Mouse (Mus musculus) testis, postnatal 10 days (tissue): ENCODE data around the gene Gm47283.
A peak's percentile ranks its signal among the peaks of the same experiment; 100 is the strongest.
"Not testable (repeated sequence)": the region's sequence is repeated elsewhere in the genome, so short reads cannot be mapped to it uniquely, and the experiment has no call there.

Source experiments
- DNase-seq: peaks from one replicate; pipeline ENCODE4 v3.0.0; 2021; ENCODE audit warnings: low spot score

Gm47283 gene

GRCm38 (mm10) chrY:90784438-90784837 lies at the start of gene Gm47283:
Gm47283 (plus strand) TSS chrY:90784738.
- DNase-seq = not testable (repeated sequence)

GRCm38 (mm10) chrY:90735181-90735895 lies 49.2 kb upstream of the Gm47283 start:
- DNase-seq = not testable (repeated sequence)

- not testable (repeated sequence) for DNase-seq
These were observed 48.1 kb upstream of the Gm47283 start for GRCm38 (mm10) chrY:90736217-90737000.

- no peak for DNase-seq
These were observed 46.7 kb upstream of the Gm47283 start for GRCm38 (mm10) chrY:90737606-90738430.

GRCm38 (mm10) chrY:90738431-90738680 lies 46.2 kb upstream of the Gm47283 start:
- no peak for DNase-seq

- peak; percentile 69 for DNase-seq
These were observed 45.6 kb upstream of the Gm47283 start for GRCm38 (mm10) chrY:90738841-90739530.

- DNase-seq = peak; percentile 81
These were observed 45.0 kb upstream of the Gm47283 start for GRCm38 (mm10) chrY:90739531-90740012.

GRCm38 (mm10) chrY:90740013-90740561 lies 44.5 kb upstream of the Gm47283 start:
- DNase-seq = peak; percentile 88

- DNase-seq = peak; percentile 81
These were observed 43.5 kb upstream of the Gm47283 start for GRCm38 (mm10) chrY:90741006-90741405.

- DNase-seq = peak; percentile 71
These were observed 42.9 kb upstream of the Gm47283 start for GRCm38 (mm10) chrY:90741452-90742260.

- peak; percentile 54 for DNase-seq
These were observed 42.1 kb upstream of the Gm47283 start for GRCm38 (mm10) chrY:90742261-90743052.

GRCm38 (mm10) chrY:90743053-90743810 lies 41.3 kb upstream of the Gm47283 start:
- peak; percentile 58 for DNase-seq

- DNase-seq = peak; percentile 52
These were observed 40.7 kb upstream of the Gm47283 start for GRCm38 (mm10) chrY:90743811-90744220.

GRCm38 (mm10) chrY:90744381-90744981 lies 40.1 kb upstream of the Gm47283 start:
- DNase-seq = peak; percentile 92

GRCm38 (mm10) chrY:90745256-90745655 lies 39.3 kb upstream of the Gm47283 start:
- DNase-seq = not testable (repeated sequence)

- not testable (repeated sequence) for DNase-seq
These were observed 29.8 kb upstream of the Gm47283 start, which contains the start of gene Gm21860 for GRCm38 (mm10) chrY:90754721-90755120. Gm21860 (minus strand) TSS chrY:90754821.

GRCm38 (mm10) chrY:90839077-90839476 lies 54.5 kb downstream of the Gm47283 start, which contains the start of gene Gm21748:
Gm21748 (minus strand) TSS chrY:90839177.
- not testable (repeated sequence) for DNase-seq
